Mouse (Mus musculus): ENCODE data around the gene ccdc198.

DNA sequence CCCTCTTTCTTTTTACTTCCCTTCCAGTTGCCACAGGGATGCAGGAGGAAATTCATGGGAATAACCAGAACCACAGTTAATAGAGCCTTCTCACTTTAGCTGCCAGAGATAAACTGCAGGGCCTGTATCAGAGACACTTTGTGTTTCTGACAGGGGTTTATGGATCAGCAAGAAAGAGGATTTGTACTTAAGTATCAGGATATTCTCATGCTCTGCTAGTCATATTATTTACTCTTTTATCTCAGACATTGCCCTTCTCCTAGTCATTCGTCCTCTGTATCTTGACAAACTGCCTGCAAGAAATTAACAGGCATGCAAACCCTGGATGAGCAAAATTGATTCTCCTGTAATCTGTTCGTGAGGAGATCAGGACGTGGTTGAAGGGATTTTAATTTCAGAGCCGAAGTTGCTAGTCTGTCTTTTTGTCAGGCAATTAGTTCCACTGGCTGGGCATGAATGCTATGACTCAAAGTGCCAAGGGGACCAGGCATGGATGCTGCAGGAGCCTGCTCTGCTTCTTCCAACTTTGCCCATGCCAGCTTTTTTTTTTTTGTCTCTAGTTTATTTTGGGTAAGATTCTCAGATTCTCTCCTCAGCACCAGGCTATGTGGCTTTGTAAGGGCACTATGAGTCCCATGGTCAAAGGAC, 48.7 kb upstream of the ccdc198 start:
- no peak for TF ChIP-seq POLR2A (IDR thresholded peaks at IDR 0.05; ENCODE audit: extremely low read depth, insufficient read depth, low read length)
- TF ChIP-seq CTCF (IDR thresholded peaks at IDR 0.05; ENCODE audit: extremely low read depth, insufficient read depth, low read length), result no peak
